Mouse (Mus musculus) bone marrow, adult 2 months (tissue): ENCODE data around the gene Tango2.

Experiments
- CTCF ChIP-seq: fragments of 200-500 bp; IDR thresholded peaks from 2 replicates; pipeline ENCODE4 v1.5.1; 2011; ENCODE audit warnings: low read length, control low read depth; ENCODE audit not compliant: control insufficient read depth, insufficient read depth
- POLR2A ChIP-seq: fragments of 200-500 bp; IDR thresholded peaks from 2 replicates; pipeline ENCODE4 v1.6.1; 2011; ENCODE audit warnings: low read depth, mild to moderate bottlenecking, control low read depth, low read length, borderline replicate concordance; ENCODE audit not compliant: control insufficient read depth

GRCm38 (mm10) chr16:18381621-18382258, 33.8 kb upstream of the Tango2 start:
- no peak for TF ChIP-seq CTCF
- no peak for TF ChIP-seq POLR2A
